Mouse (Mus musculus): ENCODE data around the gene Xrra1. TPM values are rescaled to one million over a fixed set of nuclear protein-coding genes. Genes with fewer than 3 reads are reported as not detected.

Xrra1 gene
- polyA plus RNA-seq, 1 experiment: 1.1 TPM

GRCm38 (mm10) chr7:99845533-99846236 is 13.2 kb upstream of the Xrra1 start:
- no peak for TF ChIP-seq POLR2A (IDR thresholded peaks at IDR 0.05; ENCODE audit: borderline replicate concordance, extremely low read depth, low read depth, low read length)
- TF ChIP-seq CTCF (IDR thresholded peaks at IDR 0.05; ENCODE audit: insufficient read depth, low read length): no peak
- Histone ChIP-seq H3K4me3 (replicated peaks; ENCODE audit: extremely low read depth, low read depth, low read length) (no peak overlapping the region), H3K4me1 (ENCODE audit: control insufficient read depth, insufficient read depth, low read length) (no peaks in the 10 kb centered on the region)
- 82% methylated on average over 8 of the region's 8 CpGs for WGBS
- no peak for DNase-seq

- no peak for TF ChIP-seq CTCF (IDR thresholded peaks at IDR 0.05; ENCODE audit: insufficient read depth, low read length)
- no peak for DNase-seq
- WGBS: 88% methylated on average over 5 of the region's 5 CpGs
- no peak overlapping the region for H3K4me3 ChIP-seq (replicated peaks; ENCODE audit: extremely low read depth, low read depth, low read length)
- H3K4me1 ChIP-seq (ENCODE audit: control insufficient read depth, insufficient read depth, low read length): no peaks in the 10 kb centered on the region
These were observed 8.4 kb upstream of the Xrra1 start for GRCm38 (mm10) chr7:99850534-99850933.

- TF ChIP-seq CTCF (IDR thresholded peaks at IDR 0.05; ENCODE audit: insufficient read depth, low read length): no peak
- TF ChIP-seq POLR2A (IDR thresholded peaks at IDR 0.05; ENCODE audit: borderline replicate concordance, extremely low read depth, low read depth, low read length): no peak
- 62% methylated on average over 1 of the region's 1 CpGs for WGBS
- Histone ChIP-seq H3K4me3 (replicated peaks; ENCODE audit: extremely low read depth, low read depth, low read length) (no peak overlapping the region), H3K4me1 (ENCODE audit: control insufficient read depth, insufficient read depth, low read length) (no peaks in the 10 kb centered on the region)
- DNase-seq: no peak
These were observed 7.8 kb upstream of the Xrra1 start for GRCm38 (mm10) chr7:99851121-99851520.

GRCm38 (mm10) chr7:99851618-99852017 is 7.3 kb upstream of the Xrra1 start:
- Histone ChIP-seq H3K4me1 (ENCODE audit: control insufficient read depth, insufficient read depth, low read length) (no peaks in the 10 kb centered on the region), H3K4me3 (replicated peaks; ENCODE audit: extremely low read depth, low read depth, low read length) (no peak overlapping the region)
- TF ChIP-seq CTCF (IDR thresholded peaks at IDR 0.05; ENCODE audit: insufficient read depth, low read length) (no peak), POLR2A (IDR thresholded peaks at IDR 0.05; ENCODE audit: borderline replicate concordance, extremely low read depth, low read depth, low read length) (no peak)
- WGBS: 82% methylated on average over 6 of the region's 6 CpGs
- DNase-seq: no peak

GRCm38 (mm10) chr7:99853350-99853749 is 5.6 kb upstream of the Xrra1 start:
- H3K4me3 ChIP-seq (replicated peaks; ENCODE audit: extremely low read depth, low read depth, low read length): no peak overlapping the region
- DNase-seq: no peak
- peaks cover 7% of the 10 kb centered on the region for H3K4me1 ChIP-seq (ENCODE audit: control insufficient read depth, insufficient read depth, low read length)
- WGBS: 76% methylated on average over 7 of the region's 7 CpGs
- TF ChIP-seq POLR2A (IDR thresholded peaks at IDR 0.05; ENCODE audit: borderline replicate concordance, extremely low read depth, low read depth, low read length) (no peak), CTCF (IDR thresholded peaks at IDR 0.05; ENCODE audit: insufficient read depth, low read length) (no peak)

GRCm38 (mm10) chr7:99854311-99854710 is 4.6 kb upstream of the Xrra1 start:
- no peak for DNase-seq
- WGBS: 72% methylated on average over 4 of the region's 4 CpGs
- Histone ChIP-seq H3K4me3 (replicated peaks; ENCODE audit: extremely low read depth, low read depth, low read length) (no peak overlapping the region), H3K4me1 (ENCODE audit: control insufficient read depth, insufficient read depth, low read length) (peaks cover 7% of the 10 kb centered on the region)
- no peak for TF ChIP-seq CTCF (IDR thresholded peaks at IDR 0.05; ENCODE audit: insufficient read depth, low read length)
- no peak for TF ChIP-seq POLR2A (IDR thresholded peaks at IDR 0.05; ENCODE audit: borderline replicate concordance, extremely low read depth, low read depth, low read length)

- TF ChIP-seq CTCF (IDR thresholded peaks at IDR 0.05; ENCODE audit: insufficient read depth, low read length) (no peak), POLR2A (IDR thresholded peaks at IDR 0.05; ENCODE audit: borderline replicate concordance, extremely low read depth, low read depth, low read length) (no peak)
- 72% methylated on average over 14 of the region's 14 CpGs for WGBS
- no peak for DNase-seq
- Histone ChIP-seq H3K4me1 (ENCODE audit: control insufficient read depth, insufficient read depth, low read length) (peaks cover 7% of the 10 kb centered on the region), H3K4me3 (replicated peaks; ENCODE audit: extremely low read depth, low read depth, low read length) (peak overlapping the region; percentile 10)
These were observed 2.6 kb upstream of the Xrra1 start for GRCm38 (mm10) chr7:99856266-99856861.

GRCm38 (mm10) chr7:99858175-99858812 is 622 bp upstream of the Xrra1 start:
- TF ChIP-seq POLR2A (IDR thresholded peaks at IDR 0.05; ENCODE audit: borderline replicate concordance, extremely low read depth, low read depth, low read length) (no peak), CTCF (IDR thresholded peaks at IDR 0.05; ENCODE audit: insufficient read depth, low read length) (no peak)
- peak overlapping the region; percentile 63 for H3K4me3 ChIP-seq (replicated peaks; ENCODE audit: extremely low read depth, low read depth, low read length)
- 1% methylated on average over 19 of the region's 19 CpGs for WGBS
- H3K4me1 ChIP-seq (ENCODE audit: control insufficient read depth, insufficient read depth, low read length): peaks cover 7% of the 10 kb centered on the region
- DNase-seq: no peak

- Histone ChIP-seq H3K4me3 (replicated peaks; ENCODE audit: extremely low read depth, low read depth, low read length) (no peak within 1 kb of the TSS), H3K4me1 (ENCODE audit: control insufficient read depth, insufficient read depth, low read length) (peaks cover 2% of the 10 kb centered on the region; the same call in 1 of the 2 replicates)
- DNase-seq: no peak
- TF ChIP-seq POLR2A (IDR thresholded peaks at IDR 0.05; ENCODE audit: borderline replicate concordance, extremely low read depth, low read depth, low read length): no peak
- no peak for TF ChIP-seq CTCF (IDR thresholded peaks at IDR 0.05; ENCODE audit: insufficient read depth, low read length)
- 47% methylated on average over 7 of the region's 7 CpGs for WGBS
These were observed 4.4 kb downstream of the Xrra1 start, which contains the start of gene Spcs2 for GRCm38 (mm10) chr7:99863362-99863761. Gene Spcs2, minus strand, starts transcription at chr7:99863462.

Data from lung, adult 2 months (tissue).